Mouse (Mus musculus): ENCODE measurements around the gene Smtnl1. TPM values are rescaled to one million over a fixed set of nuclear protein-coding genes. Genes with fewer than 3 reads are reported as not detected.
A peak's percentile ranks its signal among the peaks of the same experiment; 100 is the strongest.

Gene Smtnl1
- total RNA-seq, 2 experiments from 2014 or later: 64.0 to 71.1 TPM

GRCm38 (mm10) chr2:84797833-84798492 is 24.5 kb downstream of the Smtnl1 start:
- peak; percentile 78 for DNase-seq

DNA sequence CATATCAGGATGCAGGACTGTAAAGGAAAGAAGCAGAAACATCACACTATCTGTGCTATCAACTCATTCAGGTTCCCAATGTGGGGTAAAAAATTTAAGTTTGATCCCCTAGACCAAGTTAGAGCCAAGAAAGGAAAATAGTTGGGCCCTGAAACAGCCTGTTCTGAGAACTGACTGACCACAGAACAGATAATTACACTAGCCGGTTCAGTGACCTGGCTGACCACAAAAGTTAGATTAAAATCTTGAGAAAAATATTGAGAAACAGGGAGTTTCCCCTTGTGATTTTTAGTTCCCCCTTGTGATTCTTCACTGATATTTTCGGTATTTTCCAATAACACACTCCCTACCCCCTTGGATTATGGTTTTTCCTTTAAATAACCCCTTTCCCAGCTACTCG is 28.6 kb downstream of the Smtnl1 start:
- DNase-seq: no peak

DNA sequence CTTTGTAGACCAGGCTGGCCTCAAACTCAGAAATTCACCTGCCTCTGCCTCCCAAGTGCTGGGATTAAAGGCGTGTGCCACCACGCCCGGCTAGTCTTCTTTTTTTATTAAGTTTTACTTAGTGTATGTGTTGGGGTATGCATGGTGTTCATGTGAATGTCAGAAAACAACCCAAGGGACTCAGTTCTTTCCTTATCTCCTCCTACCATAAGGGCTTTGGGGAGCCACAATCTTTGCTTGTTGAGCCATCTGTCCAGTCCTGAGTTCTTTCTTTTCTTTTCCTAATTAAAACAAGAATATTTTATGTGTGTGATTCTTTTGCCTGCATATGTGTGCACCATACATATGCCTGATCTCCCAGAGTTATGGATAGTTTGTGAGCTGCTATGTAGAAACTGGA is 29.3 kb downstream of the Smtnl1 start:
- no peak for DNase-seq

DNA sequence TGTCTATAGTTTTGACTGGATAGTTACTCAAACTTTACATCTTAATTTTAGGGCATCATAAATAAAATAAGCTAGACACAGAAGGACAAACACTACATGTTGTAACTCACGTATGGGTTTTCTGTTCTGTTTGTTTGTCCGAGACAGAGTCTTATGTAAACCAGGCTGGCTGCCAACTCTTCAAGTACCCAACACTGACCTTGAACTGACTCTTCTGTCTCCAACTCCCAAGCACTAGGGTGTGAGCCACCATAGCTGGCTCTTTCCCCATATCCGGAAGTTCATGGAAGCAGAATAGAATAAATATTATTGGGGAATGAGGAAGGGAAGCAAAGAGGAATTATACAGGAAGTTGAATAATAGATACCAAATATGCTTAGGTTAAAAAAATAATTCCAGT is 29.9 kb downstream of the Smtnl1 start:
- no peak for DNase-seq

GRCm38 (mm10) chr2:84790418-84790817 is 32.0 kb downstream of the Smtnl1 start:
- no peak for DNase-seq

DNA sequence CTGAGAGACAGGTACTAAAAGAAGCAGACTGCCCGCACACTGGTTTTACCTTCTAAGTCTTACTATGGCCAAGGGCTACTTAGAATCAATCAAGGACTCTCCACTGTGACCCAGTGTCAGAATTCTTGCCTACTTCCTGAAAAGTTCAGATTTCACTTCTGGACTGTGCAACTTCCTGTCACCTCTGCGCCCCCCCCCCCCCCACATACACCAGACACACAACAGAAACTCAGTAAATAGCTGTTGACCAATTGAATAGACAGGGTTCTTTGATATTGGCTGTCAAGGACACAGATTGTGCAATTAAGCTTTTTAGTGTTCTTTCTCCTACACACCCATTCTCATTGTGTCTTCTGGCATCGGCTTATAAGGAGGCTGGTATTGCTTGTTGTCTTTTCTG is 34.1 kb downstream of the Smtnl1 start:
- DNase-seq: no peak

DNA sequence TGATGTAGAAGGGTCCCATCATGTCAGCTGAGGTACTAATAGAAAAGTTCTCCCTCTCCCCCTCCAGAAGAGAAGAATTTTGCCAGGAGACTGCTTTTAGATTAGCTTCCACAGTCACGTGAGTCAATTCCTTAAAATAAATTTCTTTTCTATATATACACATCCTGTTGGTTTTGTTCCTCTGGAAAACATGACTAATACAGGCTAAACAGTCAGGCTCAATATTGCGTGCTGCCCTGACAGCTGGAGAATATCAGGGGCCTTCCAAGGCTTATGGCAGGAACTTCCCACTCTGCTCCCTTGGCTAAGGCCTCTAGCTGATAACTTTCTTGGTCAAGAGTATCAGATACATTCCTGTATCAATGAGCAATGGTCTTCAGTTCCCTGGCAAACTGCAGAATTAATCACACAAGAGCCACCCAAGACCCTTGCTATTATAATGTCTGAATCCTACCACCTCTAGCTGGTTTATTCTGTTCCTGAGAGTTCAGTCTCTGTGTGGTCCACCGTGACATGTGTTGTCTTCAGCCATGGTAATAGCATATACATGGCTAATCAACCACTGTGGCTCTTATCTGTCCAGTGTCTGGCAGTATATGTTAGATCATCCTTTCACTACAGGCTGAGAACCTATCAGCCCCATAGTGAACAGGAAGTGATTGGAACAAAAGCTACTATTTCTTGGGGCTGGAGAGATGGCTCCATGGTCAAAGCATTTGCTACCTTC is 38.4 kb downstream of the Smtnl1 start:
- no peak for DNase-seq

- no peak for DNase-seq
Observed at GRCm38 (mm10) chr2:84783315-84783714, 39.1 kb downstream of the Smtnl1 start.

- DNase-seq: no peak
Observed at GRCm38 (mm10) chr2:84779210-84779609, 43.2 kb downstream of the Smtnl1 start.

DNA sequence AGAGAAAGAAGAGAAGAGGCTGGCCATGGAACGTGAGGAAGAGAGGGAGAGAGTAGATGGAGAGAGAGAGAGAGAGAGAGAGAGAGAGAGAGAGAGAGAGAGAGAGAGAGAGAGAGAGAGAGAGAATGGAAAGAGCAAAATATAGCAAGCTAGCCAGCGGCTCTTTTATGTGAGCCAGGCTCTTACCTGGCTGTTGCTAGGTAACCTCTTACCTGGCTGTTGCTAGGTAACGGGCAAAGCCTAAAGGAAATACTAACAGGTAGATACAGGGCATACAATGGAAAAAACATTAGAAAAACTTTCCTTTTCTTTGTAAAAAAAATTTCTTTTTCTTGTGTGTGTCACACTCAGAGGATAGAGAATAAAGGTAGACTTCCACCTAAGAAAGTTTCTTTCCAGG is 44.7 kb downstream of the Smtnl1 start:
- DNase-seq: no peak

GRCm38 (mm10) chr2:84775665-84776064 is 46.8 kb downstream of the Smtnl1 start:
- DNase-seq: peak; percentile 28

DNA sequence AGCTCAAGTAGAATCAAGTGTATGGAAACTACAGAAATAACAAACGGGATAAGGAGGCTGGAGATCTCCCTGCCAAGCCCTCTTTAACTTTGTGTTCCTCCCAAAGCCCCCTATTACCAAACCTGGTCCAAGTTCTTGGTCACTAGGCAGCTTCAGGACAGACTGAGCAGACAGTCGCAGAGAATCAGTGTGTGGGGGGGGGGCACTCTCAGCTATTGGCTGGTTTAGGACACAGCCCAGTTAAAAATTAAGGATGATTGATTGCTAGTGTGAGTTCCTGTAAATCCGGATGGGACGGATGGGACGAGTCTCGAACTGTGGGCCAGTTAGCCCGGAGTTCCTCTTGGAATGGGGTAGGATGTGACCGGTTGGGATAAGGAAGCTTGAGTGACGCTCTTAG is 47.2 kb downstream of the Smtnl1 start, which contains the start of gene Serping1:
Serping1 (minus strand) TSS at position 204 of the 400 bp plus-strand sequence.
- DNase-seq: no peak

DNA sequence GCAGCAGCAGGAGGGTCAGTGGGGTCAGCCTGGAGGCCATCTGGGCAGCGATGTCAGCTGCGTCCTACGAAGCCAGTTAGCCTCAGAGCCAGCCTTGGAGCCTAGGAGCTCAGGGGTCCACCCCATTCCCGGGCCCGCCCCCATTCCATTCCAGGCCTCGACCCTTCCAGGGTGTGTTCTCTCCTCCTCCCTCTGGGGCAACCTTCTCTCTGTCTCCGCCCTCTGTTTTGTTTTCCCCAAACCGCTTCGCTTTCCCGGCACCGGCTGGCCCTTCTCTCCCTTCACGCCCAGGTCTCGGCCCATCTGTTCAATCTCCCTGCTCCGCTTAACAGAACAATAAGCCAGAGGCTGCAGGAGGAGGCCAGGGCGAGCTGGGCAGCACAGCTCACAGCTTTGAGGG is 47.7 kb downstream of the Smtnl1 start:
- peak; percentile 71 for DNase-seq

- DNase-seq: no peak
Observed at GRCm38 (mm10) chr2:84773195-84773594, 49.3 kb downstream of the Smtnl1 start.

GRCm38 (mm10) chr2:84772454-84772853 is 50.0 kb downstream of the Smtnl1 start:
- DNase-seq: no peak

GRCm38 (mm10) chr2:84770501-84770900 is 52.0 kb downstream of the Smtnl1 start:
- no peak for DNase-seq

DNA sequence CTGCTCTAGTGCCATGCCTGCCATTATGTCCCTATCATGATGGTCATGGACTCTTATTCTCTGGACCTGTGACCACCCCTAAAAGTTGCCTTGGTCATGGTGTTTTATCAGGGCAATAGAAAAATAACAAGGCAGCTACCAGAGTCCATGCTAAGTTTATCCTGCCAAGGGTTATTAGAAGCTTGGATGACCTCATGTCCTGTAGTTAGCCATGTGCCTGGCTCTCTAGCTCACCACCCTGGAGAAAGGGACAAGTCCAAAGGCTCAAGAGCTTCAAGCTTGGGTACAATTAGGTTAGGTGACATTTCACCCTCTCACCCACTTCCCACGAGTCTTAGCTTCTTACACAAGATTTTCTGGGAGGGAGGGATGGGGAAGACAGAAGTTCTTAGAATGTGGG is 59.6 kb downstream of the Smtnl1 start:
- no peak for DNase-seq

DNA sequence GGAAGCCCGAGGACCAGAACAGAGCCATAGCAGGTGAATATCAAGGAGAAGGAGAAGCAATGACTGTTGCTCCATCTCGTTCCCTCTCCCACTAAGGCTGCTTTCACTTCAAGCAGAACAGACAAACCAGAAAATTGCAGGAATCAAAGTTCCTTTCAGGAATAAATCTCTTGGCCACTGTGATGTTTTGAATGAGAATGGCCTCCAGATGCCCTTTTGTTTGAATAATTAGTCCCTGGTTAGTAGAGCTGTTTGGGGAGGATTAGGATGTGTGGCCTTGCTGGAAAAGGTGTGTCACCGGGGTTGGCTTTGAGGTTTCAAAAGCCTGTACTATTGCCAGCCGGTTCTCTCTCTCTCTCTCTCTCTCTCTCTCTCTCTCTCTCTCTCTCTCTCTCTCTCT is 60.2 kb downstream of the Smtnl1 start:
- DNase-seq: no peak

- no peak for DNase-seq
Observed at GRCm38 (mm10) chr2:84761840-84762239, 60.6 kb downstream of the Smtnl1 start.

- no peak for DNase-seq
Observed at GRCm38 (mm10) chr2:84761309-84761708, 61.1 kb downstream of the Smtnl1 start.

Measured in gastrocnemius, postnatal 10 days (tissue).